Mouse (Mus musculus) myocyte (in vitro differentiated cells): Measurements from ENCODE around the gene Sod1.

Experiments
- E2F4 ChIP-seq: IDR thresholded peaks from one replicate; pipeline ENCODE4 v1.6.1; 2011; ENCODE audit warnings: mild to moderate bottlenecking, control low read depth, moderate library complexity; ENCODE audit not compliant: insufficient read depth
- MAX ChIP-seq: IDR thresholded peaks from one replicate; pipeline ENCODE4 v1.6.1; 2011; ENCODE audit warnings: low read depth, mild to moderate bottlenecking, control low read depth
- MYOD1 ChIP-seq, 3 experiments: IDR thresholded peaks; one replicate each; pipeline ENCODE4 v1.6.1; 2011; ENCODE audit warnings: control low read depth in 2 of 3, low read depth in 2 of 3, mild to moderate bottlenecking in 2 of 3, moderate library complexity in 1 of 3; ENCODE audit not compliant: insufficient read length in 2 of 3, control insufficient read depth in 1 of 3
- POLR2A ChIP-seq: IDR thresholded peaks from one replicate; pipeline ENCODE4 v1.6.1; 2011; ENCODE audit warnings: low read depth, mild to moderate bottlenecking, control low read depth, moderate library complexity; ENCODE audit not compliant: insufficient read length
- POLR2AphosphoS2 ChIP-seq: IDR thresholded peaks from one replicate; pipeline ENCODE4 v1.6.1; 2011; ENCODE audit warnings: low read depth, control low read depth; ENCODE audit not compliant: insufficient read length
- SRF ChIP-seq: IDR thresholded peaks from one replicate; pipeline ENCODE4 v1.6.1; 2011; ENCODE audit warnings: low read depth; ENCODE audit not compliant: control insufficient read depth, insufficient read length
- TCF12 ChIP-seq: IDR thresholded peaks from one replicate; pipeline ENCODE4 v1.6.1; 2011; ENCODE audit warnings: mild to moderate bottlenecking, control low read depth; ENCODE audit not compliant: poor library complexity, insufficient read depth, severe bottlenecking

GRCm38 (mm10) chr16:90258950-90259349 is 38.4 kb downstream of the Sod1 start:
- TF ChIP-seq MAX (no peak), POLR2A (no peak), MYOD1 (IDR thresholded peaks at IDR 0.05; ENCODE audit: control insufficient read depth in 1 of 3, insufficient read length in 2 of 3, low read depth in 2 of 3) (no peak), TCF12 (no peak), SRF (no peak), POLR2AphosphoS2 (no peak), E2F4 (no peak)
